Mouse (Mus musculus): Measurements from ENCODE around the gene 2610528J11Rik. TPM values are rescaled to one million over a fixed set of nuclear protein-coding genes. Genes with fewer than 3 reads are reported as not detected.
"Not testable (repeated sequence)": the region's sequence is repeated elsewhere in the genome, so short reads cannot be mapped to it uniquely, and the experiment has no call there.

Gene 2610528J11Rik
- polyA plus RNA-seq, 1 experiment, result 0.05 TPM

GRCm38 (mm10) chr4:118535610-118536009 is 8.8 kb downstream of the 2610528J11Rik start:
- Histone ChIP-seq H3K4me1 (ENCODE audit: control insufficient read depth) (no peaks in the 10 kb centered on the region), H3K36me3 (ENCODE audit: control insufficient read depth) (no peaks in the 10 kb centered on the region), H3K27me3 (ENCODE audit: control insufficient read depth) (no peaks in the 10 kb centered on the region), H3K4me3 (replicated peaks) (no peak overlapping the region), H3K9me3 (ENCODE audit: control insufficient read depth, low read length) (no peaks in the 10 kb centered on the region)
- TF ChIP-seq TAL1 (IDR thresholded peaks at IDR 0.05; ENCODE audit: low read length), result no peak
- TF ChIP-seq GATA1 (IDR thresholded peaks at IDR 0.05; ENCODE audit: low read length), result no peak

- no peak overlapping the region for H3K4me3 ChIP-seq (replicated peaks)
- no peaks in the 10 kb centered on the region for H3K9me3 ChIP-seq (ENCODE audit: control insufficient read depth, low read length)
- no peak for TF ChIP-seq TAL1 (IDR thresholded peaks at IDR 0.05; ENCODE audit: low read length)
- no peak for TF ChIP-seq GATA1 (IDR thresholded peaks at IDR 0.05; ENCODE audit: low read length)
- H3K27me3 ChIP-seq (ENCODE audit: control insufficient read depth), result peaks cover 5% of the 10 kb centered on the region; the same call in 1 of the 2 replicates
- H3K36me3 ChIP-seq (ENCODE audit: control insufficient read depth), result peaks cover 2% of the 10 kb centered on the region; the same call in 1 of the 2 replicates
- no peaks in the 10 kb centered on the region for H3K4me1 ChIP-seq (ENCODE audit: control insufficient read depth)
These were observed 11.0 kb downstream of the 2610528J11Rik start for GRCm38 (mm10) chr4:118537801-118538200.

GRCm38 (mm10) chr4:118539904-118540303 is 13.1 kb downstream of the 2610528J11Rik start:
- Histone ChIP-seq H3K9me3 (ENCODE audit: control insufficient read depth, low read length) (no peaks in the 10 kb centered on the region), H3K4me1 (ENCODE audit: control insufficient read depth) (peaks cover 8% of the 10 kb centered on the region), H3K36me3 (ENCODE audit: control insufficient read depth) (peaks cover 2% of the 10 kb centered on the region; the same call in 1 of the 2 replicates), H3K4me3 (replicated peaks) (no peak overlapping the region), H3K27me3 (ENCODE audit: control insufficient read depth) (peaks cover 5% of the 10 kb centered on the region)
- TF ChIP-seq GATA1 (IDR thresholded peaks at IDR 0.05; ENCODE audit: low read length), result no peak
- no peak for TF ChIP-seq TAL1 (IDR thresholded peaks at IDR 0.05; ENCODE audit: low read length)

GRCm38 (mm10) chr4:118542510-118543157 is 15.8 kb downstream of the 2610528J11Rik start:
- no peak overlapping the region for H3K4me3 ChIP-seq (replicated peaks)
- H3K36me3 ChIP-seq (ENCODE audit: control insufficient read depth), result peaks cover 2% of the 10 kb centered on the region; the same call in 1 of the 2 replicates
- peaks cover 5% of the 10 kb centered on the region for H3K27me3 ChIP-seq (ENCODE audit: control insufficient read depth)
- no peaks in the 10 kb centered on the region for H3K9me3 ChIP-seq (ENCODE audit: control insufficient read depth, low read length)
- H3K4me1 ChIP-seq (ENCODE audit: control insufficient read depth), result peaks cover 8% of the 10 kb centered on the region
- TF ChIP-seq GATA1 (IDR thresholded peaks at IDR 0.05; ENCODE audit: low read length) (no peak), TAL1 (IDR thresholded peaks at IDR 0.05; ENCODE audit: low read length) (no peak)

- peaks cover 2% of the 10 kb centered on the region; the same call in 1 of the 2 replicates for H3K36me3 ChIP-seq (ENCODE audit: control insufficient read depth)
- no peaks in the 10 kb centered on the region for H3K9me3 ChIP-seq (ENCODE audit: control insufficient read depth, low read length)
- peak overlapping the region; percentile 48 for H3K4me3 ChIP-seq (replicated peaks)
- TF ChIP-seq GATA1 (IDR thresholded peaks at IDR 0.05; ENCODE audit: low read length), result no peak
- TF ChIP-seq TAL1 (IDR thresholded peaks at IDR 0.05; ENCODE audit: low read length), result no peak
- peaks cover 8% of the 10 kb centered on the region for H3K4me1 ChIP-seq (ENCODE audit: control insufficient read depth)
- H3K27me3 ChIP-seq (ENCODE audit: control insufficient read depth), result peaks cover 5% of the 10 kb centered on the region
These were observed 16.3 kb downstream of the 2610528J11Rik start for GRCm38 (mm10) chr4:118543158-118543530.

GRCm38 (mm10) chr4:118543592-118544260 is 16.9 kb downstream of the 2610528J11Rik start, which contains the start of gene Tmem125:
Gene Tmem125 (minus strand): TSS chr4:118544044.
- H3K27me3 ChIP-seq (ENCODE audit: control insufficient read depth), result peaks cover 5% of the 10 kb centered on the region
- H3K4me1 ChIP-seq (ENCODE audit: control insufficient read depth), result peaks cover 8% of the 10 kb centered on the region

GRCm38 (mm10) chr4:118544441-118545127 is 17.8 kb downstream of the 2610528J11Rik start:
- Histone ChIP-seq H3K4me3 (replicated peaks) (peak overlapping the region; percentile 48), H3K9me3 (ENCODE audit: control insufficient read depth, low read length) (no peaks in the 10 kb centered on the region), H3K27me3 (ENCODE audit: control insufficient read depth) (peaks cover 5% of the 10 kb centered on the region), H3K36me3 (ENCODE audit: control insufficient read depth) (peaks cover 2% of the 10 kb centered on the region; the same call in 1 of the 2 replicates), H3K4me1 (ENCODE audit: control insufficient read depth) (peaks cover 8% of the 10 kb centered on the region)
- TF ChIP-seq TAL1 (IDR thresholded peaks at IDR 0.05; ENCODE audit: low read length) (no peak), GATA1 (IDR thresholded peaks at IDR 0.05; ENCODE audit: low read length) (no peak)

More at GRCm38 (mm10) chr4:118543592-118544260, 16.9 kb downstream of the 2610528J11Rik start, which contains the start of gene Tmem125:
- Histone ChIP-seq H3K36me3 (ENCODE audit: control insufficient read depth) (peaks cover 2% of the 10 kb centered on the region; the same call in 1 of the 2 replicates), H3K9me3 (ENCODE audit: control insufficient read depth, low read length) (no peaks in the 10 kb centered on the region), H3K4me3 (replicated peaks) (peak within 1 kb of the TSS; percentile 48)
- TF ChIP-seq GATA1 (IDR thresholded peaks at IDR 0.05; ENCODE audit: low read length) (no peak), TAL1 (IDR thresholded peaks at IDR 0.05; ENCODE audit: low read length) (no peak)

GRCm38 (mm10) chr4:118547424-118548129 is 20.8 kb downstream of the 2610528J11Rik start:
- H3K9me3 ChIP-seq (ENCODE audit: control insufficient read depth, low read length); H3K4me1 ChIP-seq (ENCODE audit: control insufficient read depth); H3K27me3 ChIP-seq (ENCODE audit: control insufficient read depth); H3K36me3 ChIP-seq (ENCODE audit: control insufficient read depth); H3K4me3 ChIP-seq (replicated peaks): not testable (repeated sequence)

GRCm38 (mm10) chr4:118548130-118548480 is 21.3 kb downstream of the 2610528J11Rik start:
- H3K4me3 ChIP-seq (replicated peaks); H3K36me3 ChIP-seq (ENCODE audit: control insufficient read depth); H3K4me1 ChIP-seq (ENCODE audit: control insufficient read depth); H3K9me3 ChIP-seq (ENCODE audit: control insufficient read depth, low read length); H3K27me3 ChIP-seq (ENCODE audit: control insufficient read depth): not testable (repeated sequence)
